Mouse (Mus musculus) lung, postnatal 0 days (tissue): Measurements from ENCODE around the gene Ppp3r2.

ENCODE experiments used
- CTCF ChIP-seq: IDR thresholded peaks from 2 replicates; pipeline ENCODE4 v1.5.1; 2016; ENCODE audit warnings: antibody characterized with exemption, mild to moderate bottlenecking
- EP300 ChIP-seq: IDR thresholded peaks from 2 replicates; pipeline ENCODE4 v1.6.1; 2016; ENCODE audit warnings: antibody characterized with exemption, mild to moderate bottlenecking, control low read depth

GRCm38 (mm10) chr4:49688594-49689288 lies 6.9 kb upstream of the Ppp3r2 start:
- no peak for TF ChIP-seq EP300
- peak; percentile 87 for TF ChIP-seq CTCF
